In genomic region chr19:11966201-11966636, GRCm38 (mm10) we compare ENCODE assay signal across 8 mouse cellular contexts. TPM values are rescaled to one million over a fixed set of nuclear protein-coding genes. Genes with fewer than 3 reads are reported as not detected.
DNase-seq lines count a peak whose midpoint lies in the region; ATAC-seq and TF ChIP-seq lines count a peak whose summit lies in the region.

No protein-coding gene starts in this region.

- DNase-seq in ZHBTc4 (ENCODE audit: low read depth, low spot score), result peak; percentile 64
- peak; percentile 71 to 74 for DNase-seq in cerebellum, postnatal 25 days
- DNase-seq in gastrocnemius, adult 8-10 months (ENCODE audit: low spot score in 2 of 2), result peak; percentile 23 to 45
- peak; percentile 51 to 53 for DNase-seq in left cerebral cortex, postnatal 36 days (ENCODE audit: low spot score in 2 of 2)
- DNase-seq in midbrain, embryonic 11.5 days (ENCODE audit: low spot score, missing footprints), result peak; percentile 89

- under 1% methylated on average over 10 of the region's 18 CpGs for WGBS in intestine, postnatal 0 days
- WGBS in midbrain, embryonic 11.5 days, result 1% methylated on average over 18 of the region's 18 CpGs
- under 1% methylated on average over 18 of the region's 18 CpGs for WGBS in small intestine, adult 2 months

- no peak for TF ChIP-seq CTCF in intestine, postnatal 0 days (IDR thresholded peaks at IDR 0.05; ENCODE audit: low read depth)
- TF ChIP-seq CTCF in small intestine, adult 2 months (IDR thresholded peaks at IDR 0.05; ENCODE audit: extremely low read depth, insufficient read length, insufficient replicate concordance, low read depth, low read length), result no peak

- intact Hi-C loops in left cerebral cortex, postnatal 36 days (cut with DNase I), result loop anchor here (5.0 kb wide), 1 partner anchor 41 kb away; no protein-coding TSS in a partner anchor

- no peaks in the 10 kb centered on the region for H3K9me3 ChIP-seq in intestine, postnatal 0 days (ENCODE audit: control insufficient read depth)
- H3K9me3 ChIP-seq in midbrain, embryonic 11.5 days (ENCODE audit: control insufficient read depth, low read length), result no peaks in the 10 kb centered on the region

- H3K27me3 ChIP-seq in intestine, postnatal 0 days (replicated peaks; ENCODE audit: control insufficient read depth, insufficient read depth, low read length), result no peaks in the 10 kb centered on the region
- H3K27me3 ChIP-seq in midbrain, embryonic 11.5 days (ENCODE audit: control insufficient read depth, insufficient read depth, low read length), result no peaks in the 10 kb centered on the region
- no peaks in the 10 kb centered on the region for H3K27me3 ChIP-seq in small intestine, adult 2 months (ENCODE audit: control insufficient read depth, insufficient read depth, low read length)

- 0 out of 2 replicates have a peak, but pooled peaks cover 7% of the 10 kb centered on the region for H3K4me1 ChIP-seq in intestine, postnatal 0 days (replicated peaks; ENCODE audit: control insufficient read depth, insufficient read depth, low read length)
- peaks cover 9% of the 10 kb centered on the region for H3K4me1 ChIP-seq in midbrain, embryonic 11.5 days (ENCODE audit: control insufficient read depth, insufficient read depth, low read length)
- 0 out of 2 replicates have a peak, but pooled peaks cover 2% of the 10 kb centered on the region for H3K4me1 ChIP-seq in small intestine, adult 2 months (ENCODE audit: control insufficient read depth, insufficient read depth, insufficient read length, low read length)

- H3K27ac ChIP-seq in intestine, postnatal 0 days (ENCODE audit: low read depth, low read length), result peak overlapping the region; percentile 95
- peak overlapping the region; percentile 51; the same call in 1 of the 2 replicates for H3K27ac ChIP-seq in midbrain, embryonic 11.5 days (ENCODE audit: low read depth, low read length)
- 0 out of 2 replicates have a peak overlapping the region, but pooled peaks have one; percentile 4 for H3K27ac ChIP-seq in small intestine, adult 2 months (ENCODE audit: insufficient read depth, low read depth, low read length)

- 0 out of 2 replicates have a peak, but pooled peaks cover 5% of the 10 kb centered on the region for H3K36me3 ChIP-seq in intestine, postnatal 0 days (ENCODE audit: control insufficient read depth, insufficient read depth)
- no peaks in the 10 kb centered on the region; the same call in 1 of the 2 replicates for H3K36me3 ChIP-seq in midbrain, embryonic 11.5 days (ENCODE audit: control insufficient read depth, insufficient read depth, low read length)
- H3K36me3 ChIP-seq in small intestine, adult 2 months (ENCODE audit: control insufficient read depth, insufficient read depth, low read length), result peaks cover 5% of the 10 kb centered on the region

- H3K4me2 ChIP-seq in intestine, postnatal 0 days (replicated peaks; ENCODE audit: low read depth), result peak overlapping the region; percentile 82
- H3K4me2 ChIP-seq in midbrain, embryonic 11.5 days, result peak overlapping the region; percentile 66

- peak overlapping the region; percentile 97 for H3K9ac ChIP-seq in intestine, postnatal 0 days (ENCODE audit: low read depth, low read length)
- peak overlapping the region; percentile 77 for H3K9ac ChIP-seq in midbrain, embryonic 11.5 days (ENCODE audit: low read length)

- TF ChIP-seq POLR2A in small intestine, adult 2 months (IDR thresholded peaks at IDR 0.05; ENCODE audit: low read depth, low read length), result no peak

- H3K4me3 ChIP-seq in intestine, postnatal 0 days (ENCODE audit: low read depth, low read length), result peak overlapping the region; percentile 72
- H3K4me3 ChIP-seq in midbrain, embryonic 11.5 days (ENCODE audit: low read depth, low read length), result peak overlapping the region; percentile 96
- peak overlapping the region; percentile 94 for H3K4me3 ChIP-seq in small intestine, adult 2 months (ENCODE audit: low read depth, low read length)

- 0 out of 2 replicates have a peak, but pooled peaks have one; percentile 0 for ATAC-seq in intestine, postnatal 0 days
- no peak for ATAC-seq in midbrain, embryonic 11.5 days (ENCODE audit: low FRiP score)
- ATAC-seq in monocyte, adult 5-6 weeks (replicated peaks; ENCODE audit: insufficient number of reproducible peaks, low FRiP score, low TSS enrichment, poor library complexity, severe bottlenecking), result no peak

RNA-seq across cellular contexts. Expression of gene Osbp, which starts 0.5 kb away (rescaled TPM):
- 10 to 100 TPM; 56.3 to 63.9 (median 59.4) TPM for total RNA-seq in gastrocnemius, adult 8-10 months (2022)
- 6.2 and 6.9 TPM in 2 replicates for polyA plus RNA-seq in intestine, postnatal 0 days (2015; fragmentation: Nextera tagmentation; extraction: Ambion mirVana)
- total RNA-seq in left cerebral cortex, postnatal 36 days (2021), result 10 to 100 TPM; 55.5 to 59.1 TPM
- polyA plus RNA-seq in midbrain, embryonic 11.5 days (2014; fragmentation: Nextera tagmentation; extraction: Ambion mirVana), result 5.3 and 6.0 TPM in 2 replicates
- polyA plus RNA-seq in small intestine, adult 2 months (2012; rRNA removed), result 7.0 and 12.0 TPM in 2 replicates
- 22.1 to 45.4 TPM (median 25.4 TPM) in 3 replicates for total RNA-seq in monocyte, adult 5-6 weeks (2017)

RNA-seq across cellular contexts. Expression of gene Patl1, which starts 54.0 kb away (rescaled TPM):
- 10 to 100 TPM; 23.0 to 29.3 (median 24.5) TPM for total RNA-seq in gastrocnemius, adult 8-10 months (2022)
- 8.4 and 9.3 TPM in 2 replicates for polyA plus RNA-seq in intestine, postnatal 0 days (2015; fragmentation: Nextera tagmentation; extraction: Ambion mirVana)
- total RNA-seq in left cerebral cortex, postnatal 36 days (2021), result 10 to 100 TPM; 18.5 to 19.6 TPM
- polyA plus RNA-seq in midbrain, embryonic 11.5 days (2014; fragmentation: Nextera tagmentation; extraction: Ambion mirVana), result 30.2 and 30.3 TPM in 2 replicates
- 6.6 and 12.2 TPM in 2 replicates for polyA plus RNA-seq in small intestine, adult 2 months (2012; rRNA removed)
- total RNA-seq in monocyte, adult 5-6 weeks (2017), result 15.1 to 24.9 TPM (median 16.0 TPM) in 3 replicates

Comparison
In these comparisons a context has a peak if more than half of its experiments do, and no peak if none do; other contexts are left out.
1. DNase-seq: peak in every context shown above with its lines; median percentile 89 in midbrain, embryonic 11.5 days; 72 in cerebellum, postnatal 25 days; 64 in ZHBTc4; 52 in left cerebral cortex, postnatal 36 days; 34 in gastrocnemius, adult 8-10 months.
2. H3K27ac ChIP-seq: peak in every context shown above with its lines; median percentile 95 in intestine, postnatal 0 days; 51 in midbrain, embryonic 11.5 days; 4 in small intestine, adult 2 months.